Mouse (Mus musculus) kidney, embryonic 15.5 days (tissue): ENCODE results near the gene Foxl1. TPM values are rescaled to one million over a fixed set of nuclear protein-coding genes. Genes with fewer than 3 reads are reported as not detected.

Source experiments
- ATAC-seq: fragments of 200-750 bp; cut with Nextera tagmentation; replicated peaks from 2 replicates; pipeline ENCODE4 v1.8.0; 2017; ENCODE audit warnings: moderate TSS enrichment; ENCODE audit not compliant: low FRiP score
- H3K27ac ChIP-seq: fragments of 300-500 bp; sonication (generic); 2 replicates; pipeline ENCODE4 v1.5.1; 2015; ENCODE audit warnings: mild to moderate bottlenecking, inconsistent platforms
- H3K27me3 ChIP-seq: fragments of 300-500 bp; sonication (generic); 2 replicates; pipeline ENCODE4 v1.6.1; 2015; ENCODE audit warnings: inconsistent platforms
- H3K36me3 ChIP-seq: fragments of 300-500 bp; sonication (generic); 2 replicates; pipeline ENCODE4 v1.6.1; 2015; ENCODE audit warnings: inconsistent platforms
- H3K4me1 ChIP-seq: fragments of 300-500 bp; sonication (generic); 2 replicates; pipeline ENCODE4 v1.6.1; 2015; ENCODE audit warnings: inconsistent platforms
- H3K4me2 ChIP-seq: fragments of 300-500 bp; sonication (generic); 2 replicates; pipeline ENCODE4 v1.6.1; 2015; ENCODE audit warnings: moderate library complexity, mild to moderate bottlenecking, inconsistent platforms
- H3K4me3 ChIP-seq: fragments of 300-500 bp; sonication (generic); replicated peaks from 2 replicates; pipeline ENCODE4 v1.5.1; 2015; ENCODE audit warnings: mild to moderate bottlenecking, inconsistent platforms
- H3K9ac ChIP-seq: fragments of 300-500 bp; sonication (generic); 2 replicates; pipeline ENCODE4 v1.6.1; 2015; ENCODE audit warnings: mild to moderate bottlenecking, inconsistent platforms
- H3K9me3 ChIP-seq: fragments of 300-500 bp; sonication (generic); replicated peaks from 2 replicates; pipeline ENCODE4 v1.6.1; 2016; ENCODE audit warnings: inconsistent platforms
- WGBS: fragments of 180-500 bp; shearing (Covaris S2); methylation state at CpG from one replicate; pipeline ENCODE4 v1.1.7; 2015; ENCODE audit warnings: mixed read lengths; 5-methylcytosine and 5-hydroxymethylcytosine counted together
- polyA plus RNA-seq: library from polyadenylated mRNA; unstranded; fragments of >200 nt; fragmentation: Nextera tagmentation; extraction: Ambion mirVana; gene quantifications from 2 replicates; pipeline ENCODE4 v1.2.1, GENCODE M21; 2015

The Foxl1 gene
- 6.7 and 6.9 TPM in 2 replicates for polyA plus RNA-seq

DNA sequence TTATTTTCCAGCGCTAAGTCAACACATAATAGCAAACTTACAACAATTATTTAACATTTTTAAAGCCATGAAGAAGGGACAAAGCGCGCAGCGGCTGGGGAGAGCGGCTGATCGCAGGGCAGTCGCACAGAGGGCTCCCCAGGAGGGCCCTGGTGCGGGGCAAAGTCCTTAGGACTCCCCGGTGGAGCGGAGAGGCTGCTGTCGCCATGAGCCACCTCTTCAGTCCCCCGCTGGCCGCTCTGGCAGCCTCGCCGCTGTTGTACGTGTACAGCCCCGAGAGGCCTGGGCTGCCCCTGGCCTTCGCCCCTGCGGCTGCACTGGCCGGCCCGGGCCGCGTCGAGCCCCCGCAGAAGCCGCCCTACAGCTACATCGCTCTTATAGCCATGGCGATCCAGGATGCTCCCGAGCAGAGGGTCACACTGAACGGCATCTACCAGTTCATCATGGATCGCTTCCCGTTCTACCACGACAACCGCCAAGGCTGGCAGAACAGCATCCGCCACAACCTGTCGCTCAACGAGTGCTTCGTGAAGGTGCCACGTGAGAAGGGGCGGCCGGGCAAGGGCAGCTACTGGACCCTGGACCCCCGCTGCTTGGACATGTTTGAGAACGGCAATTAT is at the start of gene Foxl1:
Gene Foxl1, plus strand, starts transcription at position 185 of the 620 bp plus-strand sequence.
- peak within 1 kb of the TSS; percentile 53 for H3K9ac ChIP-seq
- peaks cover 72% of the 10 kb centered on the region for H3K27me3 ChIP-seq
- no peaks in the 10 kb centered on the region for H3K9me3 ChIP-seq
- ATAC-seq: no peak
- 4% methylated on average over 41 of the region's 43 CpGs for WGBS
- peaks cover 7% of the 10 kb centered on the region for H3K36me3 ChIP-seq
- peak within 1 kb of the TSS; percentile 64 for H3K4me2 ChIP-seq
- H3K27ac ChIP-seq: peak within 1 kb of the TSS; percentile 90
- H3K4me3 ChIP-seq: peak within 1 kb of the TSS; percentile 43
- H3K4me1 ChIP-seq: peaks cover 73% of the 10 kb centered on the region

DNA sequence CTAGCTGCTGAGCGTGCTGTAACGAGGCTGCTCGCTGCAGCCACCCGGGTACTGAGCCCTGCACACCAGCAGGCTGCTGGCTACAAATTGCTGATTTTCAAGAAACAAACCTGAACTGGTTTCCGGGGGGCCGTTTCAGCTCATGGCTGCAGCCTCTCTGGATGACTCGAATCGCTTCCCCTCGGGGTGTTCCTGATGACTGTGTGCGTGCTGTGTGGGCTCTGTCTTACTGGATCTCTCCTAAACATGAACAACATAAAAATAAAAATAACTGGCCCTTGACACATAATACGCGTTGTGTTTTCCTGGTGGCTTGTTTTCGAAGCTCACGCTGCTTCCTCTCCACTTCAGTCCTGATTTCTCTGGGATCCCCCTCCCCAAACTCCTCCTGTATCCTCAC is 49.0 kb upstream of the Foxl1 start:
- Histone ChIP-seq H3K9ac (no peak overlapping the region), H3K27me3 (peaks cover 100% of the 10 kb centered on the region), H3K4me1 (peaks cover 31% of the 10 kb centered on the region), H3K36me3 (no peaks in the 10 kb centered on the region), H3K27ac (no peak overlapping the region), H3K9me3 (no peaks in the 10 kb centered on the region), H3K4me2 (no peak overlapping the region), H3K4me3 (no peak overlapping the region)
- ATAC-seq: no peak
- WGBS: 4% methylated on average over 14 of the region's 14 CpGs

DNA sequence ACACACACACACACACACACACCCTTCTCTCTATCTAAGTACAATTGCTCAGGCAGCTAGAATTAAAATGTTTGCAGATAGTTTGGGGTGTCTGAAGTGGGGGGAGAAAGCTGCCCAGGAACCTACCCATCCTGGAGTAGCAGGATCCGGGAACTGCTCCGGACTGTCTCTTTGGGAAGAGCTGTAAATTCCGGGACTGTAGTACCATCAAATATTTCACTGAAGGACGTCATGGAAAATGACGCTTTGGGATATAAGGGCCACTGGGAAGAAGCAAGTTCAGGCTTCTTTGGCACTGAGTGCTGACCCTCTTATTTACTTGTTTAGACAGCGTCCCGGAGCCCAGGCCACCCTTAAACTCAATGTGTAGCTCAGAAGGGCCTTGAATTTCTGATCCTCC is 48.5 kb upstream of the Foxl1 start:
- H3K4me1 ChIP-seq: peaks cover 31% of the 10 kb centered on the region
- H3K4me2 ChIP-seq: no peak overlapping the region
- WGBS: under 1% methylated on average over 7 of the region's 7 CpGs
- no peak overlapping the region for H3K4me3 ChIP-seq
- no peak for ATAC-seq
- no peaks in the 10 kb centered on the region for H3K9me3 ChIP-seq
- H3K9ac ChIP-seq: no peak overlapping the region
- peaks cover 100% of the 10 kb centered on the region for H3K27me3 ChIP-seq
- no peak overlapping the region for H3K27ac ChIP-seq
- no peaks in the 10 kb centered on the region for H3K36me3 ChIP-seq

DNA sequence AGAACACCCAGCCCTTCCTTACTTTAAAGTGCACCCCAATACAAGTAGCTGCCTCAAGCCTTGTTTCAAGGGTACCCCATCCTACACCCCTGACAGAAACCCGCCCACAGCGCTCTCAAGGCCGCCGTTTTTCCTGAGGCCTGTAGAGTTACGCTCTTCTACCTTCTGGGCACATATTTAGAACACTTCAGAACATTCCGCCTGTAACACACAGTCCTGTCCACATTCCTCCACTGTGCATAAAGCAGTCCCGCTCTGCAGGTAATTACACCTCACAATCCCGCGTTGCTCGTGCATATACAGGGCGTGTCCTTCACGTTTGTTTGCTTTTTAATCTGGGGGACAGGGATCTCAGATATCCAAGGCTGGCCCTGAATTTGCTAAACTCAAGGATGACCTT is 47.8 kb upstream of the Foxl1 start:
- H3K4me3 ChIP-seq: no peak overlapping the region
- H3K9me3 ChIP-seq: no peaks in the 10 kb centered on the region
- no peak overlapping the region for H3K9ac ChIP-seq
- peaks cover 35% of the 10 kb centered on the region for H3K4me1 ChIP-seq
- no peak overlapping the region for H3K27ac ChIP-seq
- no peaks in the 10 kb centered on the region for H3K36me3 ChIP-seq
- no peak overlapping the region for H3K4me2 ChIP-seq
- 7% methylated on average over 12 of the region's 12 CpGs for WGBS
- no peak for ATAC-seq
- peaks cover 100% of the 10 kb centered on the region for H3K27me3 ChIP-seq

DNA sequence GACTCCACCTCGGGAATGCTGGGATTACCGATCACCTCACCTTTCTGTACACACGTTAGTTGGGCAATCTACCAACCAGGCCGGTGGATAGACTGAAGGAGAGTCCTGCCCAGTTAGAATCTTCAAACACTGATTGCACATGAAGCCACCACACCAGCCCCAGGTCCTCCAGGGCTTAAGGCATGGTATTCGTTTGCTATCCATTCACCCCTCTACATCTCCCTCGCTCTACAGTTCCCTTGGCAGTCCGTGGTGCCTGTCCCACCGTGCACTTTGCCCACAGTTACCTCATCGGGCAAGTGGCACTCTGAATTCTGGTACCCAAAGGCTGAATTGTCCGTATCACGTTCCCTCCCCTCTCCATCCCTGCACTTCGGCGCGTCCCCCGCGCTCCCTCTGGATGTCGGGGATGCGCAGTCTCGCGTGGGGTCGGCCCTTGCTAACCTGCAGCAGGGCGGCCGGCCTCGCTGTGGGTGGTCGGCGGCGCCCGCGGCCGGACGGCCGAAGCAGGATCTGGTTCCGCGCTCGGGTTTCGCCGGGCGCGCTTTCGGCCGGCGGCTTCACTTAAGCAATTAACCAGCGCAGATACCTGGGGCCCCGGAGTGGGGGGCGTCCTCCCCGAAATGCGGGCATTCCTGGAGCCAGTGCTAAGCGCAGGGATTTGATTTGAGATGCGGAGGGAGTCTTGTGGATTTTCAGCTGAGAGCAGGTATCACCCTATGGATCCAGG is 47.2 kb upstream of the Foxl1 start:
- ATAC-seq: no peak
- WGBS: under 1% methylated on average over 49 of the region's 49 CpGs
- Histone ChIP-seq H3K9ac (no peak overlapping the region), H3K36me3 (no peaks in the 10 kb centered on the region), H3K27me3 (peaks cover 100% of the 10 kb centered on the region), H3K4me1 (peaks cover 37% of the 10 kb centered on the region), H3K4me3 (no peak overlapping the region), H3K27ac (no peak overlapping the region), H3K4me2 (peak overlapping the region; percentile 14), H3K9me3 (no peaks in the 10 kb centered on the region)

DNA sequence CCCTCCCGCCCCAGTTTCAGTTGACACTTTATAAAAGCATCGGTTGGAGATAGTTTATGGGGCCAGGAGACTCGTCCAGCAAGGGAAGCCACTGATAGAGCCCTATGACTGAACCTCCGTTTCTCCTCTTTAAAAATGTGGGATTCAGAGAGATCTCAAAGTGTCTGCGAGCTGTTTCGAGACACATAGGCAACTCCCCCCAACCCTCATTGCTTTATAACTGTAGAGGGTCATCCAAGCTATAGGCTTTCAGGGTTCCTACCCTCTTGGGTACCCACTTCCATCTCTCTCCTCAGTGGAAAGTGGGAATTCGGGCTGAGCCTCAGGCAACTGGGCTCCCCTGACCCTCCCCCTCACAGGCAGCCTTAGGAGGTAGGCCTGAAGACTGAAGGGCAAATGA is 46.3 kb upstream of the Foxl1 start:
- H3K4me1 ChIP-seq: peaks cover 37% of the 10 kb centered on the region
- H3K4me2 ChIP-seq: no peak overlapping the region
- no peak overlapping the region for H3K27ac ChIP-seq
- H3K4me3 ChIP-seq: 0 out of 2 replicates have a peak overlapping the region, but pooled peaks have one; percentile 2
- H3K36me3 ChIP-seq: no peaks in the 10 kb centered on the region
- no peak overlapping the region for H3K9ac ChIP-seq
- no peaks in the 10 kb centered on the region for H3K9me3 ChIP-seq
- no peak for ATAC-seq
- H3K27me3 ChIP-seq: peaks cover 100% of the 10 kb centered on the region
- WGBS: 2% methylated on average over 7 of the region's 7 CpGs

DNA sequence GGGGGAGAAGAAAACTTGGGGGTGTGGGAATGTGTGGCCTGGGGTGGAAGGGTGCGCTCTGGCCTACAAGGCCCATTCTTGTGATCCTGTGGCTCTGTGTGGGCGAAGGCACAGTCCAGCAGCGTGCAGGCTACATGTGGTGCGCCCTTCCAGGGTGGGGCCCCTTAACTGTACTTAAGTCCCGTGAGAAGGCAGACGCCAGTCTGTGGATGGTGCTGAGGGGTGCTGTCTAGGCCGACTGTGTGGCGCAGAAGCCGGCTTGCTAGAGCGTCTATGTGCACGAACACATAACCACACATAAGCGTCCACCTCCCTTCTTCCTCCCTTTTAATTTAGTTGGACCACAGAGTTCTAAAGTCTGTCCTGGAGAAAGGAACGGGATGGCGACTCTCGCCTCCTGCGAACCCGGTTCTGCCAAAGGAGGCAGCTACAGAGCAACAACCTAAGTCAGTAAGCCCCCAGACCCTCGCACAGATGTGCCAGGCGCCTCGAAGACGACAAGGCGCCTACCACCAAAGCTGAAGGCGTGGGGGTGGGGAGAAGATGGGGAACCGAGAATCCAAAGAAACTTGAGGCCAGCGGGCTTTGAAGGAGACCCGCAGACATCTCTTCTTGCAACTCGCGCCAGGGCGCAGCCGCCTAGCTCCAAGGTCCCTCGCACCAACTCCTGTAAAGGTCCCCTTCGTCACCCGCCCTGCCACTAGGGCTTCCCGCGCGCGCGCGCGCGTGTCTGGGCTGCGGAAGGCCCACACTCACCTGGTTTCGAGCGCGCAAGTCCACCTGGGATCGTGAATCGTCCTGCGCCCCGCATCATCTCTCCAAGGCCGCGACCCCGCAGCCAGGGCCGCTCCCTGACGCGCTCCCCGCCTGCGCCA is 45.3 kb upstream of the Foxl1 start:
- Histone ChIP-seq H3K9ac (0 out of 2 replicates have a peak overlapping the region, but pooled peaks have one; percentile 50), H3K4me3 (peak overlapping the region; percentile 62), H3K9me3 (no peaks in the 10 kb centered on the region), H3K27me3 (peaks cover 100% of the 10 kb centered on the region), H3K4me1 (peaks cover 37% of the 10 kb centered on the region), H3K27ac (no peak overlapping the region), H3K36me3 (no peaks in the 10 kb centered on the region), H3K4me2 (peak overlapping the region; percentile 98)
- ATAC-seq: no peak
- 2% methylated on average over 57 of the region's 57 CpGs for WGBS

DNA sequence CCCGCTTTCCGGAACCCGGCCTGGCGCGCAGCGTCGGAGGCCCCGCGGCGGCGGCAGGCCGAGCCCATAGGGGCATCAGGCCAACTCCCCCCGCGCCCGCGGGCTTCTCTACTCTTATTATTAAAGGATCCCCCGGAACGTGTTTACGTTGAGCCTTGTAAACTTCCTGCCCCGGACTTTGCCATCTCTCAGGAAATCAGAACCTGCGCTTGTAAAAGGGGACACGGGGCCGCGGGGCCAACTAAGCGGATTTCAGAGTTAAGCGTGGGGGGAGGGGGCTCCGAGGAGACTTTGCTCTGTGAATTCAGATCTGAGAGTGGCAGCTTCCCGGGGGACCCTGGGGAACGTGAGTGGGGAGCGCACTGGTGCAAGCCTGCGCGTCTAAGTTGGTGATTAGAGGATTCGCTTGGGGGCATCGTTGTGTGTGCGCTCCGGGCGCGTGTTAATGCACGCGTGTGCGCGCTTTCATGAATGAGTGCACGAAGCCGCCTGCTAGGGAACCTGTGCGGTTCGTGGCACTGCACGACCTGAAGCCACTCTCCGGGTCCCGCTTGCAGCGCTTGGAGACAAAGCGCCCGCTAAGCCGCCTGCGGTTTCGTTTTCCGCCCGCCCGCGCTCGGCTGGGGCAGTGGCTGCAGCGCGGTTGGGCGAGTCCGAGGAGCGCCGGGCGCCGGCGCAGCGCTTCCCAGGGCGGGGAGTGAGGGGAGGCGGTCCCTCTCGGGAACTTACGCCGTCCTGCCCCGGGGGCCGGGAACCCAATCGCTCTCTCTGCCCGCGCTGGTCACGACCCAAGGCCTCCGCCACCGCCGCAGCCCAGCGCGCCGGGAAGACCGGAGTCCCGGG is 44.4 kb upstream of the Foxl1 start:
- WGBS: under 1% methylated on average over 76 of the region's 89 CpGs
- Histone ChIP-seq H3K4me1 (peaks cover 37% of the 10 kb centered on the region), H3K4me3 (peak overlapping the region; percentile 62), H3K27ac (no peak overlapping the region), H3K36me3 (no peaks in the 10 kb centered on the region), H3K9me3 (no peaks in the 10 kb centered on the region), H3K27me3 (peaks cover 100% of the 10 kb centered on the region), H3K9ac (peak overlapping the region; percentile 50), H3K4me2 (peak overlapping the region; percentile 98)
- peak; percentile 86 for ATAC-seq

DNA sequence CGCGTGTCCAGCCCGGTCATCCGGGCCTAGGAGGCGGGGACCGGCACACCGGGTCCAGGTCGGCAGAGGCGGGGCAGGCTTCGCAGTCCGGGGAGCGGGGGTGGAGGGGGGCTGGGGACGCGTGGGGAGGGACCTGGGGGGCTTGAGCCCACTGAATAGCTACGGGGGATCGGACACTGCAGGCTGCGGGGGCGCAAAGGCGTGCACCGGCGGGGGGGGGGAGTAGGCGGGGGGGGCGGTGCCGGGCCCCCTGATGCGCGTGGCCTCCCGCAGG is 43.9 kb upstream of the Foxl1 start:
- Histone ChIP-seq H3K9me3 (no peaks in the 10 kb centered on the region), H3K4me1 (peaks cover 37% of the 10 kb centered on the region), H3K9ac (peak overlapping the region; percentile 50), H3K4me2 (peak overlapping the region; percentile 98), H3K27ac (no peak overlapping the region), H3K27me3 (peaks cover 100% of the 10 kb centered on the region), H3K36me3 (no peaks in the 10 kb centered on the region), H3K4me3 (peak overlapping the region; percentile 62)
- WGBS: 1% methylated on average over 17 of the region's 27 CpGs
- no peak; the same call in 1 of the 2 replicates for ATAC-seq

DNA sequence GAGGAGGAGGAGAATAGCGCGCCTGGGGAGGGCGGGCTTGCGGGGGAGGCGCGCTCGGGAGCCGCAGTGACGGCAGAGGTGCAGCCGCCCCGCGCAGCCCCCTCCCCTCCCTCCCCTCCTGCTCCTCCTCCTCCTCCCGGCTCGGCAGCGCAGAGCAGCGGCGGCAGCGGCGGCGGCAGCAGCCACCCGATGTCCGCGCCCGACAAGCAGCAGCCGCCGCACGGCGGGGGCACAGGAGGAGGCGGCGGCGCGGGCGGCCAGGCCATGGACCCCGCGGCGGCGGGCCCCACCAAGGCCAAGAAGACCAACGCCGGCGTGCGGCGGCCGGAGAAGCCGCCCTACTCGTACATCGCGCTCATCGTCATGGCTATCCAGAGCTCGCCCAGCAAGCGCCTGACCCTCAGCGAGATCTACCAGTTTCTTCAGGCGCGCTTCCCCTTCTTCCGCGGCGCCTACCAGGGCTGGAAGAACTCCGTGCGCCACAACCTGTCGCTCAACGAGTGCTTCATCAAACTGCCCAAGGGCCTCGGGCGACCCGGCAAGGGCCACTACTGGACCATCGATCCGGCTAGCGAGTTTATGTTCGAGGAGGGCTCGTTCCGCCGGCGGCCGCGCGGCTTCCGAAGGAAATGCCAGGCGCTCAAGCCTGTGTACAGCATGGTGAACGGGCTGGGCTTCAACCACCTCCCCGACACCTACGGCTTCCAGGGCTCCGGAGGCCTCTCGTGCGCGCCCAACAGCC is 43.4 kb upstream of the Foxl1 start, which contains the start of gene Foxf1:
Gene Foxf1, plus strand, starts transcription at position 177 of the 742 bp plus-strand sequence.
- Histone ChIP-seq H3K9ac (peak within 1 kb of the TSS; percentile 50), H3K4me3 (peak within 1 kb of the TSS; percentile 62), H3K27me3 (peaks cover 100% of the 10 kb centered on the region), H3K36me3 (no peaks in the 10 kb centered on the region), H3K27ac (no peak within 1 kb of the TSS), H3K4me1 (peaks cover 40% of the 10 kb centered on the region), H3K4me2 (peak within 1 kb of the TSS; percentile 98), H3K9me3 (no peaks in the 10 kb centered on the region)
- peak; percentile 53; the same call in 1 of the 2 replicates for ATAC-seq
- WGBS: 0% methylated on average over 73 of the region's 83 CpGs

DNA sequence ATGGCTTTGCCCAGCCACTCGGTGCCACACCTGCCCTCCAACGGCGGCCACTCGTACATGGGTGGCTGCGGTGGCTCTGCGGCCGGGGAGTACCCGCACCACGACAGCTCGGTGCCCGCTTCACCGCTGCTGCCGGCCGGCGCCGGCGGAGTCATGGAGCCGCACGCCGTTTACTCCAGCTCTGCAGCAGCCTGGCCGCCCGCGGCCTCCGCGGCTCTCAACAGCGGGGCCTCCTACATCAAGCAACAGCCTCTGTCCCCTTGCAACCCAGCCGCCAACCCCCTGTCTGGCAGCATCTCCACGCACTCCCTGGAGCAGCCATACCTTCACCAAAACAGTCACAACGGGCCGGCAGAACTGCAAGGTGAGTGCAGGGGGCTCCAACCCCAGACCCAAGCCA is 42.7 kb upstream of the Foxl1 start:
- Histone ChIP-seq H3K27me3 (peaks cover 100% of the 10 kb centered on the region), H3K36me3 (no peaks in the 10 kb centered on the region), H3K4me2 (peak overlapping the region; percentile 98), H3K27ac (no peak overlapping the region), H3K4me1 (peaks cover 46% of the 10 kb centered on the region), H3K4me3 (peak overlapping the region; percentile 62), H3K9me3 (no peaks in the 10 kb centered on the region), H3K9ac (0 out of 2 replicates have a peak overlapping the region, but pooled peaks have one; percentile 12)
- ATAC-seq: no peak
- WGBS: 5% methylated on average over 30 of the region's 30 CpGs
